Mouse (Mus musculus): ENCODE measurements around the gene Mx1.

GRCm38 (mm10) chr16:97474671-97475070, 12.0 kb upstream of the Mx1 start:
- TF ChIP-seq GATA2 (IDR thresholded peaks at IDR 0.05; ENCODE audit: borderline replicate concordance, low read depth, low read length), result no peak
- no peak for TF ChIP-seq CTCF (IDR thresholded peaks at IDR 0.05; ENCODE audit: low read depth, low read length)
- TF ChIP-seq POLR2AphosphoS5 (IDR thresholded peaks at IDR 0.05; ENCODE audit: insufficient replicate concordance, low read depth, low read length), result no peak
